Mouse (Mus musculus) liver, embryonic 14.5 days (tissue): ENCODE results near the gene Gprc5d. TPM values are rescaled to one million over a fixed set of nuclear protein-coding genes. Genes with fewer than 3 reads are reported as not detected.

Source experiments
- ATAC-seq: fragments of 200-750 bp; cut with Nextera tagmentation; 2 replicates; pipeline ENCODE4 v1.8.0; 2017; ENCODE audit warnings: moderate number of reproducible peaks, mild to moderate bottlenecking, moderate library complexity; ENCODE audit not compliant: insufficient read depth
- DNase-seq, 3 experiments: peaks; one replicate each; pipeline ENCODE4 v3.0.0-alpha.2; 2012 to 2013; ENCODE audit warnings: low read depth in 3 of 3, low spot score in 3 of 3
- H3K27ac ChIP-seq: fragments of 300-500 bp; sonication (generic); 2 replicates; pipeline ENCODE4 v1.5.1; 2014; ENCODE audit warnings: moderate library complexity, mild to moderate bottlenecking, control low read depth, inconsistent platforms
- H3K27me3 ChIP-seq: fragments of 300-500 bp; sonication (generic); 2 replicates; pipeline ENCODE4 v1.6.1; 2014; ENCODE audit warnings: mild to moderate bottlenecking, low read length, moderate library complexity; ENCODE audit not compliant: control insufficient read depth, insufficient read depth
- H3K36me3 ChIP-seq: fragments of 300-500 bp; sonication (generic); replicated peaks from 2 replicates; pipeline ENCODE4 v1.6.1; 2014; ENCODE audit warnings: low read depth; ENCODE audit not compliant: control insufficient read depth, insufficient read depth
- H3K4me1 ChIP-seq, 2 experiments: fragments of 200-500 bp in 1 of 2; fragments of 300-500 bp in 1 of 2; sonication (generic) in 1 of 2; replicated peaks; 2 replicates each; pipeline ENCODE4 v1.6.1; 2012 to 2014; ENCODE audit warnings: antibody characterized with exemption in 1 of 2, inconsistent platforms in 1 of 2, low read length in 1 of 2; ENCODE audit not compliant: control insufficient read depth in 2 of 2, insufficient read depth in 2 of 2
- H3K4me2 ChIP-seq: fragments of 300-500 bp; sonication (generic); 2 replicates; pipeline ENCODE4 v1.6.1; 2014; ENCODE audit warnings: low read depth, mild to moderate bottlenecking, control low read depth, moderate library complexity
- H3K4me3 ChIP-seq, 2 experiments: fragments of 200-500 bp in 1 of 2; fragments of 300-500 bp in 1 of 2; sonication (generic) in 1 of 2; 2 replicates each; pipeline ENCODE4 v1.5.1; 2012 to 2014; ENCODE audit warnings: low read depth in 2 of 2, low read length in 2 of 2, mild to moderate bottlenecking in 2 of 2, control low read depth in 1 of 2, inconsistent platforms in 1 of 2, moderate library complexity in 1 of 2; ENCODE audit not compliant: insufficient read depth in 1 of 2
- H3K9ac ChIP-seq: fragments of 300-500 bp; sonication (generic); replicated peaks from 2 replicates; pipeline ENCODE4 v1.6.1; 2014; ENCODE audit warnings: mild to moderate bottlenecking, control low read depth, moderate library complexity
- H3K9me3 ChIP-seq: fragments of 300-500 bp; sonication (generic); 2 replicates; pipeline ENCODE4 v1.6.1; 2016; ENCODE audit warnings: low read length, mixed read lengths; ENCODE audit not compliant: control insufficient read depth
- CTCF ChIP-seq: IDR thresholded peaks from 2 replicates; pipeline ENCODE4 v1.5.1; 2016; ENCODE audit warnings: antibody characterized with exemption, low read depth, control low read depth
- EP300 ChIP-seq: IDR thresholded peaks from 2 replicates; pipeline ENCODE4 v1.6.1; 2016; ENCODE audit warnings: antibody characterized with exemption, low read depth
- WGBS: fragments of 180-500 bp; shearing (Covaris S2); extraction: QIAGEN DNeasy Blood & Tissue Kit; methylation state at CpG from one replicate; pipeline ENCODE4 v1.1.7; 2014; ENCODE audit not compliant: insufficient replicate concordance; 5-methylcytosine and 5-hydroxymethylcytosine counted together
- polyA plus RNA-seq, 2 experiments: library from polyadenylated mRNA; depleted of rRNA in 1 of 2; stranded (reverse) in 1 of 2; unstranded in 1 of 2; fragments of >200 nt; fragmentation: Nextera tagmentation in 1 of 2; extraction: Ambion mirVana in 1 of 2; gene quantifications; 2 replicates each; pipeline versions ENCODE4 v1.2.1 to v1.2.3; 2012 to 2014

The Gprc5d gene
- polyA plus RNA-seq, 2 experiments, result 0.28 TPM; not detected in 1

DNA sequence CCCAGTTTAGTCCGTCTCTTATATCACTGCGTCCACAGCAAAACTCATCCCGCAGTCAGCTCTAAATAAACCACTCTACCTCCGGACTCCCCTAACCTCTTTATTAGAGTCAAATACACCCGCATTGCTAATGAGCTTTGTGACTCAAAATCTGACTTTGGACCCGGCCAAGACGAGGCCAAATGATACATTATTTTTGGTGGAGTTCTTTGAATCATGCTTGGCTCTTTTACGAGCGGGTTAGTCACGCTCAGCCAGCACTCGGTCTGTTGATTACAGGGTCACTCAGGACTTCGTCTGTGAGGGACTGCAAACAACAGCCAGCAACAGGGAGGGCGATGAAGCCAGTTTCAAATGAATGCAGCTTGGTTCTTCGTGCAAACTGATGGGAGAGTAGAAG lies 20.7 kb upstream of the Gprc5d start:
- H3K36me3 ChIP-seq, result peaks cover 81% of the 10 kb centered on the region
- ATAC-seq, result no peak
- WGBS, result 89% methylated on average over 14 of the region's 14 CpGs

GRCm38 (mm10) chr6:135138207-135138606 lies 20.1 kb upstream of the Gprc5d start:
- ATAC-seq, result no peak
- 73% methylated on average over 7 of the region's 7 CpGs for WGBS
- Histone ChIP-seq H3K9me3 (no peaks in the 10 kb centered on the region), H3K4me3 (no peak overlapping the region), H3K27me3 (no peaks in the 10 kb centered on the region), H3K36me3 (peaks cover 76% of the 10 kb centered on the region), H3K27ac (no peak overlapping the region), H3K4me1 (no peaks in the 10 kb centered on the region; a peak in 1 of 4 replicates), H3K4me2 (no peak overlapping the region), H3K9ac (no peak overlapping the region)
- DNase-seq, result no peak
- no peak for TF ChIP-seq EP300
- no peak for TF ChIP-seq CTCF

More for the DNA sequence above, 20.7 kb upstream of the Gprc5d start:
- Histone ChIP-seq H3K27me3 (no peaks in the 10 kb centered on the region), H3K4me3 (no peak overlapping the region), H3K27ac (no peak overlapping the region), H3K9ac (no peak overlapping the region), H3K9me3 (no peaks in the 10 kb centered on the region), H3K4me2 (no peak overlapping the region), H3K4me1 (no peaks in the 10 kb centered on the region; a peak in 1 of 4 replicates)
- TF ChIP-seq CTCF (no peak), EP300 (no peak)
- no peak for DNase-seq

DNA sequence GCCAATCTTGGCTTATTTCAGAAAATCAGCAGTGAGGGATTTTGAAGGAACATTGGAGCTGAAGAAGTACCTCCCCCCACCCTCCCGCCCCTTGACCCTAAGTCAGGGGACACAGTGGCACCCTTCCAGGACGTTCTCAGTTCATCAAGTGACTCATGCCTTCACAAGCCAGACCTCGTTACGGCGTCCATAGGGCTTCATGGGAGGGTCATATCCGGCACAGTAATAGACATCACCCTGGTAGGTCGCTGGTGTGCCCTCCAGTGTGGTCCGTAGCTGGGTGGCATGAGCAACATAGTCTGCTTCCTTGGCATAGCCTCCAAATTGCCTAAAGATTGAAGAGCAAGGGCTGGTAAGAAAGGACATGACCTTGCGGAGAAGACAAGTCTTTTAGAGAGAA lies 19.7 kb upstream of the Gprc5d start:
- Histone ChIP-seq H3K27ac (no peak overlapping the region), H3K4me1 (no peaks in the 10 kb centered on the region; a peak in 1 of 4 replicates), H3K4me3 (no peak overlapping the region), H3K36me3 (peaks cover 71% of the 10 kb centered on the region), H3K9me3 (no peaks in the 10 kb centered on the region), H3K4me2 (no peak overlapping the region), H3K9ac (no peak overlapping the region), H3K27me3 (no peaks in the 10 kb centered on the region)
- TF ChIP-seq CTCF (no peak), EP300 (no peak)
- ATAC-seq (no peak), DNase-seq (no peak)
- 86% methylated on average over 9 of the region's 9 CpGs for WGBS

GRCm38 (mm10) chr6:135136439-135137161 lies 18.5 kb upstream of the Gprc5d start:
- H3K9me3 ChIP-seq, result no peaks in the 10 kb centered on the region
- H3K27me3 ChIP-seq, result no peaks in the 10 kb centered on the region
- H3K4me3 ChIP-seq, result no peak overlapping the region
- peaks cover 61% of the 10 kb centered on the region for H3K36me3 ChIP-seq
- ATAC-seq, result no peak; the same call in 1 of the 2 replicates
- no peak for TF ChIP-seq EP300
- no peak for TF ChIP-seq CTCF
- no peak overlapping the region for H3K27ac ChIP-seq
- H3K9ac ChIP-seq, result no peak overlapping the region
- H3K4me2 ChIP-seq, result no peak overlapping the region
- WGBS, result 54% methylated on average over 11 of the region's 11 CpGs
- no peak for DNase-seq
- H3K4me1 ChIP-seq, result no peaks in the 10 kb centered on the region; a peak in 1 of 4 replicates

- peaks cover 52% of the 10 kb centered on the region for H3K36me3 ChIP-seq
- no peaks in the 10 kb centered on the region for H3K9me3 ChIP-seq
- no peak for DNase-seq
Measured at GRCm38 (mm10) chr6:135135735-135136134, 17.7 kb upstream of the Gprc5d start.

More at GRCm38 (mm10) chr6:135135735-135136134, 17.7 kb upstream of the Gprc5d start:
- no peak for ATAC-seq
- H3K27ac ChIP-seq, result no peak overlapping the region
- H3K27me3 ChIP-seq, result no peaks in the 10 kb centered on the region
- H3K9ac ChIP-seq, result no peak overlapping the region
- H3K4me2 ChIP-seq, result no peak overlapping the region
- H3K4me1 ChIP-seq, result no peaks in the 10 kb centered on the region; a peak in 1 of 4 replicates
- TF ChIP-seq CTCF (no peak), EP300 (no peak)
- 45% methylated on average over 4 of the region's 4 CpGs for WGBS
- no peak overlapping the region for H3K4me3 ChIP-seq
